Mouse (Mus musculus) embryo, embryonic 11.5 days (tissue): ENCODE results near the gene 1110004F10Rik.
"Not testable (repeated sequence)": the region's sequence is repeated elsewhere in the genome, so short reads cannot be mapped to it uniquely, and the experiment has no call there.

Experiments
- DNase-seq: peaks from one replicate; pipeline ENCODE4 v3.0.0-alpha.2; 2012; ENCODE audit warnings: low read depth, low spot score

Gene 1110004F10Rik

DNA sequence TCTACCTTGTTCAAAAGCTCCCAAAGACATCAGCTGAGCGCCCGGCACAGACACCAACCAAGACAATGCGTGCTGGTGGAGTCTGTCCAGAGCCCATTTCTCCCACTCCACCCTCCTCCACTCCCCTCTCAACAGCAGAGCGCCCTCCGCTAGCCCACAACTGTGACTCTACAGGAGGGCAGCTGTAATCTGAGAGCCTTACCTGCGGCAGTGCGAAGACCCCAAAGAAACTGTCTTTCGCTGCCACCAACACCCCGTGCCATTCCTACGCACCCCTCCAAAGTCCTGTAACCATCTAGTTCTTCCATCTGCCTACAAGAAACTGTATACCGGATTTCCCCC lies at the start of gene 1110004F10Rik:
TSS of gene 1110004F10Rik (plus strand) at position 202 of the 342 bp plus-strand sequence.
- DNase-seq, result no peak

DNA sequence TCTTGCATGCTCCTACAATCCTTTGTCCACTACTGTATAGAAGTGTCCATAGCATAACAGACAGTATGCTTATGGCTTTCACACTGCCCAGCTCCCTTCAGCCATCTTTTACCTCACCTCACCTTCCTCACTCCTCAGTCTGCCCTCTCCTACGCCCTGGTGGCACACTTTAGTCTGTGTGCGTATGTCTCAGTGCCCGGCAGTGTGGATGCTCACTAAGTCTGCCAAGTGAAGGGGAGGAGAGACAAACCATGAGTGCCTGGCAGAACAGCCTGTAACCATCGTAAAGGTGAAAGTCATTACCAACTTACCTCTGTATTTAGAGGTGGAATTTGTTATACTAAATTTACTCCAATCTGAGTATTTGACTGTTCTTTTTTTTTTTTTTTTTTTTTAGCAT lies 36.5 kb upstream of the 1110004F10Rik start:
- no peak for DNase-seq

DNA sequence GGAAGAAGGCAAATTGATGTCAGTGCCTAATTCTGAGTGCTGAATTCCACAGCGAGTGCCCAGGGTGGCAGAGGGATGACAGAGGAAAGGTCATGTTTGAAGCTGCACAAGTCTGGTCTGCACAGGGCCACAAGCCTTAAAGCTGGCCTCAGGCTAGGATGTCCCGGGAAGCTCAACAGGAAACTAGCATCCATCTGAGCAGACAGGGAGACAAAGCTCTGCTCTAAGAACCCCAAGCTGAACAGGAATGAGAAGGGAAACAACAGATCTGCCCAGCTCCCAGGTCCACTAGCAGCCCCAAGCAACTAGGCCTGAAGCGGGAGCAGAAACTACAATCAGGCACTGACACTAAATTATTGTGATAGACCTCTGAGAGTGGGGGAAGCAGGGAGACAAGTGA lies 9.2 kb upstream of the 1110004F10Rik start:
- DNase-seq, result no peak

DNA sequence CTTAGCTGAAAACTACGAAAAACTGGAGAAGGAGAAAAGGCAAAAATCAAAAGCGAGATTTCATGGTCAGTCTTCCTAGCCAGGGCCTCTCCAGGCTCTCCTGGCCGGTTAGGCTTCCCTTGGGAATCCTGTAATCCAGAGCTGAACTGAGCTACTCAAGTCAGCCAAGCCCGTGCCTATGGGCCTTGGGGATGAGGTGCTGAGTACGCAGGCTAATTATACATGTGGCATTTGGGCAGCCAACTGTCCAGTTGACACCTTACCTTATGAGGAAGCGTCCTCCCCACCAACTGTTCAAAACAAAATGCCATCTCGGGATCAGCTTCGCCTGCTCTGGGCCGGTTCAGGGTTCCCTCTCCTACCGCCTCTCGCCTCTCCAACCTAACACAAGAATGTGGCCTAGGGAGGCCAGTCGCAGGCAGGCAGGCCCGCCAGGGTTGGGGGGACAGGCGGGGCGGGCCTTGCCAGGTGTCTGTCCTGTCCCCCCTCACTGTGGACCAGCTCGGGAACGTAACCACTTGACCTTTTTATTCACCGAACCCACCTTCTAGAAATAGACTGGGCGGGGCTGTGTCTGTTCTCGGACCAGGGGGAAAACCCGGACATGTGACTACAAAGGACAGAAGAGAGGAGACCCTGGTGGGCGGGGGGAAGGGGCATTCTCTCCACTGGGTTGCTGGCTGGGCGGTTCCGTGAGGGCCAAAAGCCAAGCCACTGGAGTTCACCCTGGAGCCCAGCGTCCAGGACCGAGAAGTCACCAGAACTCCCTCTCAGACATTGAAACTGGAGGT lies 8.4 kb upstream of the 1110004F10Rik start:
- no peak for DNase-seq

DNA sequence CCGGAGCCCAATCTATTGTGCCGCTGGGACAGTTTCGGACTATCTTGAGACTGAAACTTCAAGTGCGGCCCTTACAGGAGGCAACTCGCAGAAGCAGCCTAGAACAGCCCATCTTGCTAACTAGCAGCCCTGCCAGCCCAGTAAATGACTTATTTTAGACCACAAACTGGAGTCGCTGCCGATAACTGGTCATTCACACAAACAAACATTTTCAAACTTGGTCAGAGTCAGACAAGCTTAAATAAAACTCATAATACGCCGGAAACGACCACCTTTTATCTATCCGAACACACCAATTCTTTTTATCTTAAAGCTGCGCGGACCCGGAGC lies 7.8 kb upstream of the 1110004F10Rik start:
- no peak for DNase-seq

DNA sequence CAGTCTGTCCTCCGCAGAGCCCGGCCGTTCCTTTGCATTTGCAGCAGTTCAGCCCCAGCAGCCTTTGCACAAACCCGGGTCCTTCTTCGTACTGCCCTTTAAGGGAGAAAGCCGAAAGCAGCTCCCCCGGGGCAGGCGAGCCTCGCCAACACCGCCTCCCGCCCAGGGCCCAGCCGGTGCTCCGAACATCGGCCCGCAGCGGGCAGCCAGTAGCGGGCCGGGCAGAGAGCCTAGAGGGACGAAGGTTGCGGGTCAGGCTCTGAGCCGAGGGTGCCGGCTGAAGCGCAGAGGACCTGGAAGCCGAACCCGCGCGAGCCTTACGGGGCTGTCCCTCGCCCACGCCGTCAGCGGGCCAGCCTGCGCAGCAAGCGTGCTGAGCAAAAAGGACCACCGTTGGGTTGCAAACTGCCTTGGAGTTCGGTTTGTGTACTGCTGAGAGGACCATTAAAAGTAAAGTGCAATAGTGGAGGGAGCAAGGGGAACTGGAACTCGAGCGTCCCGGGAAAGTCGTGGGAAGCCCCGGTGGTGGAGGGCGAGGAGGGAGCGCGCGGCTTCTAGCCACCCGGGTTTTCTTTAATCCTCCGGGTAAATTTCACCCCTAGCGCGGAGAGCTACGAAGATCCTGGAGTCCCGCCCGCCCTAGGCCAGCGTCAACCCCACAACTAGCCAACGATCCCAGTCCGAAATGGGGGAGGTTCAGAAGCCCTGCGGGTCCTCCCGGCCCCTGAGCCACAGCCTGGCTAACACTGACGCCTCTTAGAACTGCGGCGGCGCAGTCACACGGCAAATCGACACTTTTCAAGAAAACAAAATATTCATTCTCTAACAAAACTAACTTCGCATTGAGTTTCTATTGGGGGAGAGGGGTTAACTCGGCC lies 7.2 kb upstream of the 1110004F10Rik start:
- DNase-seq, result peak; percentile 35

DNA sequence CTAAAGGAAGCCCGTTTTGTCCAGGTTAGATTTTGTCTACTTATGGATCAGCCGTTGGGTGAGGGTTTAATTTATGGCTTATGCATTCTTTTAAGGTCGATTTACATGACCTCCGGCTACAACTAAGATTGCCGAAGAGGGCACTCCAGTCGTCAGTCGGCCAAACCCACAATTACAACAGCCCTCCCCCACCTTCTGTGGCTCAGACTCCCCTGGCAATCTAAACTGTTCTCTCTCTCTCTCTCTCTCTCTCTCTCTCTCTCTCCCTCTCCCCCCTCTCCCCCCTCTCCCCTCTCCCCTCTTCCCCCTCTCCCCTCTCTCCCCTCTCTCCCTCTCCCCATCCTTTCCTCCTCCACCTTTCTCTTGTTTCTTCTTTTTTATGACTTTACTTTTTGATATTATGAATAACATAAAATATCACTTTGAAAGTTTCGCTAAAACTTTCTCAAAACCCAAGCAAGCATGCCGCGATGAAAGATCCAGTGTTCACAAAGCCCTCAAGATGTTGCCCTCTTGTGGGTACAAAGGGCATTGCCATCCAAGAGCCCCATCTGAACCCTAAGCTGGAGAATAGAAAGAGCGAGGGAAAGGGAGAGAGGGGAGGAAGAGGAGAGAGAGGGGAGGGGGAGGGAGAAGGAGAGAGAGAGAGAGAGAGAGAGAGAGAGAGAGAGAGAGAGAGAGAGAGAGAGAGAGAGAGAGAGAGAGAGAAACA lies 6.4 kb upstream of the 1110004F10Rik start:
- DNase-seq, result peak; percentile 75

DNA sequence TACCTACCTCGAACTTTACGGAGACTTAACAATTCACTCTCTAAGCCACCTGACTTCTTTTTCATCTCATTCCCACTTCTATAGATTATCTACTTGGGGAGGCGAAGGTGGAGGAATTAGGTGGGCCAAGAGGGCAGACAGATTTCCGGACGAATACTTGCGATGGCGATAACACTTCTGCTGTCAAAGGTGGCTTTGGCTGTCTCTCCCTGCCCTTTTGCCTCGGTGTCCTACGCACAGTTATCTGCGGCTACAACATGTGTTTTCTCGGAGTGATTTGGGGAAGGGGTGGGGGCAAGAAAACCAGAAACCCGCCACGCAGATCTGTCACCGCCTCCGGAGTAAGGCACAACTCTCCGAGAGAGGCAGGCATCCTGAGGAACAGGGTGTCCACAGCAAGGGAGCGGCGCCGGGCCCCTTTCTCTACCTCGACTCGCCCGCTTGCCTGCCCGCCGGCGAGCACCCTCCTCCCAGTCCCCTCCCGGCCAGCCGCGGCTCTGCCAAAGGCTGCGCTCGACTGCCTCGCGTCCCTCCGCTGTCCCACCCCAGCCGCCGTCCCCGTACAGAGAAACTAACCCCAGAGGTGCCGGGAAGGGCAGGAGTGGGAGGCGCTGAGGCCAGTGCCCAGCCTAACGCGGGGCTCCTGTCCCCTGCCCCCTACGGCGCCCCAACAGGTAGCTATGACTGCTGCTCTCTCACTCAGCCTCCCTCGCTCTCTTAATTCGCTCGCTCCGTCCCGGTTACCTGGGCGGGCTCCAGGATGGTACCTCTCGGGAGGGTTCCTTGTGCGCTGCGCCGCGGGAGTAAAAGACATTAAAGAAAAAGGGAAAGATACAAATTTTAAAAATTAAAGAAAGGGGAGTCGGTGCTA lies 5.6 kb upstream of the 1110004F10Rik start:
- DNase-seq, result peak; percentile 31

DNA sequence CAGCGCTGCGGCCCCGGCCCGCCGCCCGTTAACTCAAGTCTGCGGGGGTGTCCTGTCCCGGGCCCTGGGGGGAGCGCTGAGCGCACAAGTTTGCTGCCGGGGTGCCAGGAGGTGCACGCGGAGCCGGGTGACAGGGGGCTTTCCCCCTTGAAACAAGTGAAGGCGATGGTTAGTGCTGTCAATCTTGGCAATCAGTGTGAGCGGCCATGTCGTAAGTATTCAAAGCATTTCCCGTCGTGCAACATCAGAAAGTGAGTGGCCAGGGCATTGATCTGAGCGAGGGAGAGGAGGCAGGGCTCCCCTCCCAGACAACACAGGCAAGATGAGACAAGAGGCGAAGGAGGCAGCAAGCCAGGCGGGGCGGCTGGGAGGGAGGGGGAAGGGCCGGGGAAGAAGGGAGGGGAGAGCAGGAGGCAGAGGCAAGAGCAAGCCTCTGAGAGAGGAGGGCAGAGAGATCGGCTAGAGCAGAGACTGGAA lies 4.9 kb upstream of the 1110004F10Rik start:
- DNase-seq, result peak; percentile 67

DNA sequence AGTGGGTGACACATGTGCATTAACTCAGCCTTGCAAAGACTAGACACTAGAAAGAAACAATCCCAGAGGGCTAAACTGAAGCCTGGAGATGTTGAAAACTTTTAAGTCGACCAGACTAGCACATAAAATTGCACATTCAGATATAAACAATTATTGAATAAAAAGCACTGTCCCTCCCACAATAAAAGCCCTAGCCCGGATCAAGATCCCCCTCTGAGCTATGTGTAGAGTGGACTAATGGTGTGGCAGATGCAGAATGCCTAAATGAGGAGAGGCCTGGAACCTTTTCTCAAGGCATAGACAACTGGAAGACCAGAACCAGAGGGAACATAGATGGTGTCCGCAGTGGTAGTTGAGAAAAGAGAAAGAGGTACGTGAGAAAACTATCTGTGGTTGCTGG lies 3.7 kb upstream of the 1110004F10Rik start:
- no peak for DNase-seq

DNA sequence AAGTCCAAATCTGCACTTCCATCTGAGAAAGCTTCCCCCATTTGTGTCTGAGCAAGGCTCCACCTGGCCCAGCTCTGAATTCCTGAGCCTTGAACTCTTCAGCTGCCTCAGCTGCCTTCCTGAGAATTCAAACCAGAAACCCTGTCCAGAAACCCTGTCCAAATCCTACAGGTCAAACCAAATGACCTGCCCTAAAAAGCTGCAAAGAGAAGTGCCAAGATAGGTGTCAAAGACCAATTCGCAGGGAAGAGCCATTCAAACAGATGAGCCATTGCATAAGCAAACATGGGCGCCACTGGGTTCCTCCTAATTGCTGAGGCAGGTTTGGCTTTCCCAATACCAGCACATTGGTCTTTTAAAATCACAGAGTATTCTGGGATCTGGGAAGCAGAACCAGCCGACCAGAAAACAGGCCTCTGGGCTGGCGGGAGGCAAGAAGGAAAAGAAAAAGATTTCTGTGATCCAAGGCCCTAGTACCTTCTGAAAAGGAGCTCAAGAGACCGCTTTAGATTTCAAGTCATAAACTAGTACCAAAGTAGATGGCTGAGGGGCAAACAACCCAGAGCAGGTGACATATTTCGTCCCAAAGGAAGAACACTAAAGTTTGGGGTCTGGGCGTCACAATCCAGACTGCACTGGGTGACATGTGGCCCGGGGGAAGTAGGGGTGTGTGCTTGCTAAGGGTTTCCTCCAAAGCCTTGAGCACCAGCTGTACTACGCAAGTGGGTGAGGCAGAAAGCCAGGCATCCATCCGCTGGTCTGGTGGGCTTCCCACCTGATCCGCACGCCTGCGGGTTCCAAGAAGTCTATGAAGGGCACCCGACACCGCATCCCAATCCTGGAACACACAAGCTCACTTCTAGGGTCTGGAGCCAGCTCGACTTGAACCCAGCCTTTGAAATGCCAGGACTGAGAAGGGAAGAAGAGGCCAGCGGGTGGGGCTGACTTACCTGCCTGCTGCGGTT lies 2.3 kb upstream of the 1110004F10Rik start:
- DNase-seq, result no peak

DNA sequence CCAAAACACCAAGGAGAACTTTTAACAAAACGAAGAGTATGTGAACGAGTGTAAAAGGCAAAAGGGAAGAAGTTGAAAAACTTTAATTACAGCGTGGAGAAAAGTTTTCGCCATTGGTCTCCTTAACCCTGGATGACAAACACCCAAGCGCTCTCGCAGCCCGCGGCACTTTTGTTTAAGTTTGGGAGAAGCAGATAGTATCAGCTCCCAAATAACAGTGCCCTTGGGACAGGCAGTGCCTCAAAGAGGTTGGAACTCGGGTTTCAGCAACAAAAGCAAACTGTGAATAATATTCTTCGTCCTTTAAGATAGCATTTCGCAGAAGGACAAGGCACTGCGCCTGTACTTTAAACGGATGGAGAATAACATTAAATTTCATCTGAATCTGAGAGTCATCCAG lies 1.2 kb upstream of the 1110004F10Rik start:
- no peak for DNase-seq

DNA sequence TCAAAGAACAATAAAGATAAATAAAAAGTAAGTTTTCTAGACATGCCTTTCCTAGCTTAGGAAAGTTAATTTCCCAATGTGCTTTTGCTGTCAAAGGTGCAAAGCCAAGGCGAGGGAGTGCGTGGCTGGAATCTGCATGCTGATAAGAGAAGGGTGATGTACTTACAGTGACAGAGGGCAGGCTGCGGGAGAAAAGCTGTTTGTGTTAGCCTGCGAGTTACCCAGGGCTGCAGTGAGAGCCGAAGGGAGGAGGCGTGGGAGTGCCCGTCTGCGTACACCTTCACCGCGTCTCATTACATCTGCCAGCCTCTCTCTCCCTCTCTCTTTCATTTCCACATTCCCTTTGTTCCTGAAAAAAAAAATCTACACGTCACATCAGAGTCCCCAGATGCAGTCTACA lies 686 bp upstream of the 1110004F10Rik start, which contains the start of gene Sox6:
TSS of gene Sox6 (minus strand) at position 286 of the 400 bp plus-strand sequence.
- no peak for DNase-seq

DNA sequence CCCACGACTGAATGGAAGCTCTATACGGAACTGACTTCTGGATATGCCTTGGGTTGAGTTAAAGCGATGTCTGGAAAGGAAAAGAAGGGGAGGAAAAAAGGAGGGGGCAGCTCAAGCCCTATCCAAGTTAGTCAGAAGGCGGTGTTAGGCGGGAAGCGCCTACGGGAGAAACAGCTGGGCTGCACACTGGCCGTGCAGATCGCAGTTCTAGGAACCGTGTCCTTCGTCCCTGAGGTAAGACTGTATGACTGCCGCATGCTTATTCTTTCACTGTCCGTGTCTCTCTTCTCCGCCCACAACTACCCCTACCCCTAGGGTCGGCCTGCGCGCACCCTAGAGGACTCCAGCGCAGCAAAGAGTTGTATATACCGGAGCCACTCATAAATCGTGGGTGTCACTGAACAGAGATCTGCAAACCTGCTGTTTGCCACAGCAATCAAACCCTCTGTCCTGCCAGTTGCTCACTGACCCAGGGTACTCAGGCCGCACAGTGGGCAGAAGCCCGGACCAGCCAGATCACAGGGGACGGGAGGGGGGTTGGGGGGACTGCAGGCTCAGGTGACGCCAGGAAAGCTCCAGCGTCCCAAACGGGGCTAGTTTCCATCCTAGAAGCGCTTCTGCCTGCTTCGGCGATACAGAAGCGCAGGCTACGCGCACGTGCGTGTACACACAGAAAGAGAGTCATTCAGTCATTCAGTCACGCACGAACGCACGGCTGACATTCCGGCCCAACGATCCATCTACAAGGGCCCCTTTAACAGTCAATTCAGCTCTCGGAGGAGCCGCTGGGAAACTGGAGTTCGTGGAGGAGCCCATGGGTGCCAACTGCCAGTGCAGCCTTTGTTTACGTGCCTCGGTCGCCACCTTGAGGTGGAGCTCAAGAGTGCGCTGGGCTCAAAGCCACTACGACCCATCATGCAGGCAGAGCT lies 605 bp downstream of the 1110004F10Rik start:
- DNase-seq, result peak; percentile 74

DNA sequence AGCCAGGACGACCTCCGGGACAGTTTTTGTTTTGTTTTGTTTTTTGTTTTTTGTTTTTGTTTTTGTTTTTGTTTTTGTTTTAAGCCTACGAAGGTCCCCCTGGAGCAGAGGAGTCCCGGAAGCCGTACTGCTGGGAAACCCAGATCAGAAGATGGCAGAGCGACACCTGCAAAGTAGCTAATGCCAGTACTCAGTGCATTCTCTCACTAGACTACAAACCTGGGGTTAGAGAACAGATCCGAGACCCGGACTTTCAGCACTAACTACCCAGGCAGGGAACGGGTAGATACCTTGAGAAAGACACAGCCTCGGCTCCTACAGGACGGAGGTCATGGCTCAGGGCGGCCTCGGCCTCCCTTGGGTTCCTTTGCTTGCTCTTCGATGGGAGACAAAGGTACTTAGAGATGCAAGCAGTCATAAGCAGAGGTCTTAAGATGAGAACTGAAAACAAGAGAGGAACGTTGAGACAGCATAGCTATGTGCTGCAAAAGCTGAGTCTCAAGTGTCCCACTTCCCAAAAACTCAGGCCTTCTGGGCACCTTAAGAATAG lies 1.3 kb downstream of the 1110004F10Rik start:
- DNase-seq, result no peak

DNA sequence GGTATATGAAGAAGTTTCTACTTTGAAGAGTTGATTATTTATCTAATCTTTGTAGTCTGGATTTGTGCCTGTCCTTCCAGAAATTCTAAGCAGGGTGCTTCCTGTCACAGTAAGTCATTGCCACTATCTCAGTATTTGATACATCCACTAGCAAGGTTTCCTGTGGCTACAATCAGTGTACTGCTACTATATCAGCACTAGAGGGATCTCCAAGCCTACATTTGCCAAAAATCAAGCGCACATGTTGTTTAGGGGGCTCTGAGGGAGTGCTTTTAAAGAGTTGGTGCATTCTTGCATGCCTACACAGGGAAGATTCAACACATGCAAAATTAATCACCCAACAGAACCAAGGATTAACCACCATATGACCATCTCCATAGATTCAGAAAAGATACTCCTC lies 21.5 kb downstream of the 1110004F10Rik start:
- DNase-seq, result no peak

DNA sequence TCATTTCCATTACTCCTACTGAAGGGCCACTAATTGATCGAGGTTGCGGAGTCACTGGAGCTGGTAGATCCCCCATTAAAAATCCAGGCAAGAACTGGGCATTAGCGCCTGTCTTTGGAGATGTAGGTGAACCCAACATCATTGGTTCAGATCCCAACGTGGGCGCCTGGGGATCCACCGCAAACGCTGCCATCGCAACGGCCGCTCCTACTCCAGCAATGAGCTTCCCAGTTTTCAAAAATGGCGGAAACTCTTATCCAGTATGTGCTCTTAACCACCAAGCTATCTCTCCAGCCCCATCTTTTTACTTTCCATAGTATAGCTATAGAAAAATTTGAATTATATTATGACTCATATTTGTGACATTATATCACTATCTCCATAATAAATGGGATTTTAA lies 45.2 kb downstream of the 1110004F10Rik start, which contains the start of gene Gm4353:
TSS of gene Gm4353 (minus strand) at position 270 of the 400 bp plus-strand sequence.
- not testable (repeated sequence) for DNase-seq

DNA sequence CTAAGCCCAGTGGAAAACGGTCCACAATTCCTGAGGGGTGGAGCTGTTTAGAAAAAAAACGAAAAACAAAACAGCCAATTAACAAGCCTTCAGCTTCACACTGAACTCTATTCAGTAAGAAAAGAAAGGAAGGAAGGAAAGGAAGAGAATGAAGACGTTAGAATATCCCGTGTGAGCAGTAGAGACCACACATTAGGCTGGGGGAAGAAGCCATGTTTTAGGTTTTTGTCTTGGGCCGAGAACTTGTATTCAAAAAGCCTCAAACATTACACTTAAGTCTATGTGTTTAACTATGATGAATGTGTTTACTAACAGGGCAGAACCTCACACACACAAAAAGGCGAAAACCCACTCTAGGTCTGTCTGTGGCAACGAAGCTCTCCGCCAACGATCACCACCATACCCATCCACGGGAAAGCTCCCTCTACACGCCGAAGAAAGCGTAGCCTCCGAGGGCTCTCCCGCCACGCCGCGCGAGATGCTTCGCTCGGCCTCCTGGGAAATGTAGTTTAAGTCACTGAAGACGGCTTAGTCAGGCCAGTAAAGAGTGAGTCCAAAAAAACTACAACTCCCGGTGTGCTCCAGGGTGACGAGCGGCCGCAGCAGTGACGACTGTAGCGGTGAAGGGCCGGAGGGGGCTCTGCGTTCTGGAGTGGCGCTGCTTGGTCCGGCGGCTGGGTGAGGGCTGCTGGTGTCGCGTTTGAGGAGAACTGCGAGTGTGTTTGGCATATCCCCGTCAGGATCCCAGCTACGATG lies 53.7 kb downstream of the 1110004F10Rik start:
- DNase-seq, result peak; percentile 92
